Mouse (Mus musculus): Measurements from ENCODE around the gene Rab8a.
A peak's percentile ranks its signal among the peaks of the same experiment; 100 is the strongest.

Rab8a gene

GRCm38 (mm10) chr8:72146056-72146455, 14.9 kb upstream of the Rab8a start:
- DNase-seq (ENCODE audit: low read depth, low spot score) = no peak

GRCm38 (mm10) chr8:72146556-72146955, 14.4 kb upstream of the Rab8a start:
- DNase-seq (ENCODE audit: low read depth, low spot score) = no peak

- DNase-seq (ENCODE audit: low read depth, low spot score) = no peak
Observed at GRCm38 (mm10) chr8:72147266-72147665, 13.7 kb upstream of the Rab8a start.

GRCm38 (mm10) chr8:72149056-72149455, 11.9 kb upstream of the Rab8a start:
- DNase-seq (ENCODE audit: low read depth, low spot score) = no peak

GRCm38 (mm10) chr8:72151418-72152078, 9.5 kb upstream of the Rab8a start:
- DNase-seq (ENCODE audit: low read depth, low spot score) = no peak

- DNase-seq (ENCODE audit: low read depth, low spot score) = no peak
Observed at GRCm38 (mm10) chr8:72153382-72153781, 7.6 kb upstream of the Rab8a start.

- DNase-seq (ENCODE audit: low read depth, low spot score) = no peak
Observed at GRCm38 (mm10) chr8:72158096-72158495, 2.9 kb upstream of the Rab8a start.

GRCm38 (mm10) chr8:72158726-72159125, 2.3 kb upstream of the Rab8a start:
- DNase-seq (ENCODE audit: low read depth, low spot score) = no peak

- DNase-seq (ENCODE audit: low read depth, low spot score) = peak; percentile 72
Observed at GRCm38 (mm10) chr8:72160007-72160406, 993 bp upstream of the Rab8a start.

GRCm38 (mm10) chr8:72162821-72163220, 1.8 kb downstream of the Rab8a start:
- peak; percentile 68 for DNase-seq (ENCODE audit: low read depth, low spot score)

- DNase-seq (ENCODE audit: low read depth, low spot score) = peak; percentile 90
Observed at GRCm38 (mm10) chr8:72169098-72169668, 8.2 kb downstream of the Rab8a start.

- DNase-seq (ENCODE audit: low read depth, low spot score) = no peak
Observed at GRCm38 (mm10) chr8:72169681-72170249, 8.8 kb downstream of the Rab8a start.

GRCm38 (mm10) chr8:72177346-72177925, 16.4 kb downstream of the Rab8a start:
- peak; percentile 71 for DNase-seq (ENCODE audit: low read depth, low spot score)

- no peak for DNase-seq (ENCODE audit: low read depth, low spot score)
Observed at GRCm38 (mm10) chr8:72183554-72184202, 22.7 kb downstream of the Rab8a start.

GRCm38 (mm10) chr8:72187793-72188331, 26.9 kb downstream of the Rab8a start:
- DNase-seq (ENCODE audit: low read depth, low spot score) = no peak

GRCm38 (mm10) chr8:72189417-72190214, 28.6 kb downstream of the Rab8a start, which contains the start of gene Hsh2d:
TSS of gene Hsh2d (plus strand) at chr8:72189638.
- peak; percentile 85 for DNase-seq (ENCODE audit: low read depth, low spot score)

GRCm38 (mm10) chr8:72190215-72190539, 29.2 kb downstream of the Rab8a start:
- no peak for DNase-seq (ENCODE audit: low read depth, low spot score)

GRCm38 (mm10) chr8:72192065-72192464, 31.1 kb downstream of the Rab8a start:
- DNase-seq (ENCODE audit: low read depth, low spot score) = no peak

GRCm38 (mm10) chr8:72197997-72198396, 37.0 kb downstream of the Rab8a start:
- DNase-seq (ENCODE audit: low read depth, low spot score) = no peak

- no peak for DNase-seq (ENCODE audit: low read depth, low spot score)
Observed at GRCm38 (mm10) chr8:72208582-72208981, 47.6 kb downstream of the Rab8a start.

- no peak for DNase-seq (ENCODE audit: low read depth, low spot score)
Observed at GRCm38 (mm10) chr8:72210222-72210621, 49.2 kb downstream of the Rab8a start.

Measured in CD4-positive helper T cell, adult 2 months (primary cell).